Mouse (Mus musculus): Measurements from ENCODE around the gene Adk.

- TF ChIP-seq EP300 (IDR thresholded peaks at IDR 0.05; ENCODE audit: insufficient read depth, low read depth, low read length) = no peak
- TF ChIP-seq POLR2A (IDR thresholded peaks at IDR 0.05; ENCODE audit: insufficient read depth, low read depth, low read length) = no peak
These were observed 428.9 kb downstream of the Adk start, which contains the start of gene Kat6b for GRCm38 (mm10) chr14:21481231-21481630.

Data from heart, adult 2 months (tissue).